Mouse (Mus musculus) C2C12 (cell line): ENCODE data around the gene Cfap161. TPM values are rescaled to one million over a fixed set of nuclear protein-coding genes. Genes with fewer than 3 reads are reported as not detected.

Source experiments
- H3K27me3 ChIP-seq: one replicate; pipeline ENCODE4 v1.6.1; 2011; ENCODE audit not compliant: control insufficient read depth, insufficient read depth, insufficient read length
- H3K36me3 ChIP-seq: one replicate; pipeline ENCODE4 v1.6.1; 2011; ENCODE audit not compliant: control insufficient read depth, insufficient read depth
- H3K4me3 ChIP-seq: one replicate; pipeline ENCODE4 v1.5.1; 2011; ENCODE audit warnings: mild to moderate bottlenecking, control low read depth; ENCODE audit not compliant: poor library complexity, insufficient read depth, severe bottlenecking
- H3K79me2 ChIP-seq: one replicate; pipeline ENCODE4 v1.6.1; 2011; ENCODE audit not compliant: control insufficient read depth, insufficient read depth
- H3K79me3 ChIP-seq: one replicate; pipeline ENCODE4 v1.6.1; 2011; ENCODE audit warnings: low read depth, control low read depth
- H3ac ChIP-seq: one replicate; pipeline ENCODE3; 2011; ENCODE audit warnings: low read depth; ENCODE audit not compliant: control insufficient read depth, insufficient read length
- CEBPB ChIP-seq: IDR thresholded peaks from one replicate; pipeline ENCODE4 v1.6.1; 2011; ENCODE audit warnings: low read depth, mild to moderate bottlenecking, control low read depth, moderate library complexity
- CTCF ChIP-seq: IDR thresholded peaks from one replicate; pipeline ENCODE4 v1.5.1; 2011; ENCODE audit not compliant: control insufficient read depth, insufficient read depth, insufficient read length
- FOSL1 ChIP-seq: IDR thresholded peaks from one replicate; pipeline ENCODE4 v1.8.0; 2011; ENCODE audit warnings: mild to moderate bottlenecking, low read length; ENCODE audit not compliant: poor library complexity, insufficient read depth, severe bottlenecking
- MAX ChIP-seq: IDR thresholded peaks from one replicate; pipeline ENCODE4 v1.6.1; 2011; ENCODE audit warnings: mild to moderate bottlenecking, control low read depth
- MYOD1 ChIP-seq: IDR thresholded peaks from one replicate; pipeline ENCODE4 v1.6.1; 2011; ENCODE audit warnings: low read depth; ENCODE audit not compliant: control insufficient read depth, insufficient read length
- MYOG ChIP-seq: IDR thresholded peaks from one replicate; pipeline ENCODE4 v1.6.1; 2011; ENCODE audit not compliant: control insufficient read depth, insufficient read length; ENCODE audit errors: extremely low read depth
- USF1 ChIP-seq: IDR thresholded peaks from one replicate; pipeline ENCODE4 v1.6.1; 2011; ENCODE audit warnings: low read depth, mild to moderate bottlenecking, control low read depth, moderate library complexity
- polyA plus RNA-seq: library from polyadenylated mRNA; unstranded; fragments of >200 nt; fragmentation: generic; extraction: Trizol; gene quantifications from one replicate; pipeline ENCODE4 v1.2.1, GENCODE M21; 2012; ENCODE audit warnings: missing spikeins

Gene Cfap161
- polyA plus RNA-seq, 1 experiment = not detected

DNA sequence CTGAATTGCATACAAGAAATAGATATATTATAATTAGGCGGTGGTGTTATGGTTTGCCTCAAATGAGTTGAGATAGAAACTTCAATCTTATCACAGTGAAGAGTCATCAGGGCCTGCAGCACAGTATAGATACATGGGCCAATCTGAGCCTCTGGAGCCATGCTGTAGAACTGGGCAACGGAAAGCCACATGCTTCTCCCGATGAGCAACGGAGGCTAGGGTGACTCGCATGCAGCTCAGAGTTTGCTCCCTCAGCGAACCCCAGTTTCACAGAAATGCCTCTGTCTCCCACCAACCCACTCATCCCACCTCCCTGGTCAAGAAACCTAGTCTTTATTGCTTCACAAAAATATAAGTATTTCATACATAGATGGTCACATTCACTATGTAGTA is 6.8 kb upstream of the Cfap161 start:
- TF ChIP-seq MAX = no peak
- TF ChIP-seq USF1 = no peak
- no peak for TF ChIP-seq FOSL1
- no peak for TF ChIP-seq MYOD1
- no peak for TF ChIP-seq MYOG
- TF ChIP-seq CTCF = no peak
- no peak for TF ChIP-seq CEBPB
- H3K79me2 ChIP-seq = no peaks in the 10 kb centered on the region

DNA sequence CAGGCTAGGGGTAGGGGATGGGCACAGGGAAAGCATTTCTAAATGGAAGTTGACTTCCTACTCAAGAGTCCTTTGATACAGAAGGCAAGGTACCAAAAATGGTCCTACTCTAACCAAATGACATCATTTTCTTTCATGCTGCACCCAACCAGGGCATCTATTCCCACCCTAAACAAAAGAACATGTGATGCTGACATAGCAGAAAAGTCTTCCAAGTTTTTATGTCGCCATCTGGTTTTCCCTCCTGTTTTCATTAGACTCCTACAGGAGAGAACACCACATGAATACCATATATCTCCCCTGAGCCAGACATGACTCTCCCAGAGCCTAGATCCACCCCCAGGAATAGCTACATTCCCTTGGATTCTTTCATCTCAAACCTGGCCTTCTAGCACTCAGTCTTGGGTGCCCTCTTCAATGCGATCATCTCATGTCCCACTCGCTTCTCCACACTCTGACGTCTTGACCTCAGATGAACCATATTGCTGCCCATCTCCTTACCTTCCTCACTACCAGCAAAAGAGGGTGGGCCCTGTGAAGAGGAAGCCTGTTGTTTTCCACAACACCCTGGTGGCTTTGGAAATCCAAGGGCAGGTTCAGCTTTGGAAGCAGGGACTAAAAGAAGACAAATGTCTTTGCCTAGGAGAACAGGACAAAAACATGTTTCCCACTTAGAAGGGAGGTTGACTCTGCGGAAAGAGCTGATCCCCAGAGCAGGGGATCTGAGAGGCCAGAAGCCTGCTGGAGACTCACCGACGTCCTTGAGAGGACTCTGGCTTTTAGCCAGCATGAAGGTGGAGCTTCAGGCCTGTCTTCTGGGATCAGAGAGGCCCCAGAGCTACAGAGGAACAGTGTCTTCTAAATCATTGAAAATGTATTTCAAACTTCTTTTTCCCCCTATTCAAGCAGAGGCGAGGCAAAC is 6.1 kb upstream of the Cfap161 start:
- Histone ChIP-seq H3K27me3 (no peaks in the 10 kb centered on the region), H3K36me3 (no peaks in the 10 kb centered on the region), H3ac (no peak overlapping the region), H3K79me2 (no peaks in the 10 kb centered on the region), H3K4me3 (no peak overlapping the region), H3K79me3 (no peaks in the 10 kb centered on the region)
- TF ChIP-seq CEBPB (no peak), USF1 (no peak), MYOG (no peak), CTCF (no peak), MYOD1 (no peak), FOSL1 (no peak), MAX (no peak)

More for the DNA sequence above, 6.8 kb upstream of the Cfap161 start:
- Histone ChIP-seq H3K27me3 (no peaks in the 10 kb centered on the region), H3ac (no peak overlapping the region), H3K36me3 (no peaks in the 10 kb centered on the region), H3K4me3 (no peak overlapping the region), H3K79me3 (no peaks in the 10 kb centered on the region)

DNA sequence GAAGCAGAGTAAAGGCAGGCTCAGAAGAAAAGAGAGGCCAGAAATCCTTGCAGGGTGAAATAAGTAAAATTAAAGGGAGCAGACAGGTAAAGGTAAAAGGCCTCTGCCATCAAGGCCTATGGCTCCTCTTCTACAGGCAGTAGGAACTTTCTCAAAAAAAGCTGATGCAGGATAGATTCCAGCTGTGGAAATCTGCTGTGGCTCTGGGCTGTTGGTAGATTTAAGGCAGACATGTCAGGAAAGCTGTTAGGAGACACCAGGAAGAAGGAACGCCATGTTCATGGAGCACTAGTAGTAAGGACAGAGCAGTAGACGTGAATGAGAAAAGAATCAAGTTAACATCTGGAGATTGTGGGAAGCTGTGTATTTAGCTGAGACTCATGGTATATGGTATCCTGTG is 5.4 kb upstream of the Cfap161 start:
- Histone ChIP-seq H3K36me3 (no peaks in the 10 kb centered on the region), H3ac (no peak overlapping the region), H3K27me3 (no peaks in the 10 kb centered on the region), H3K79me3 (no peaks in the 10 kb centered on the region), H3K79me2 (no peaks in the 10 kb centered on the region), H3K4me3 (no peak overlapping the region)
- no peak for TF ChIP-seq MYOG
- no peak for TF ChIP-seq MYOD1
- no peak for TF ChIP-seq CTCF
- no peak for TF ChIP-seq MAX
- TF ChIP-seq FOSL1 = no peak
- TF ChIP-seq CEBPB = no peak
- no peak for TF ChIP-seq USF1

DNA sequence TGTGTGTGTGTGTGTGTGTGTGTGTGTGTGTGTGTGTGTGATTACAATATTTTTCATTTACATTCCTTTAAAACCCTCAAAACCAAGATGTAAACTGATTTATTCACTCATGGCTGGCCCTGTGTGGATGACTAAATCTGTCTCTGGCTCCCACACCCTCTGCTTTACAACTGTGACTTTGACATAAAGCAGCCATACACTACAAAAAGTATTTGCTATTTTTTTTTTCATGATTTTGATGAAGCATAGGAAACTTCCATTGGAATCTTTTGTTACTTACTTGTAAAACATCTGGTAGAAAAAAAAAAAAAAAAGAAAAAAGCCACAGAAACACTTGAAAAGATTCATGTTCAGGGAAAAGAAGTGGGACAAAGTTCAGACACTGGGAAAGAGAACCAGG is 3.3 kb upstream of the Cfap161 start:
- H3K4me3 ChIP-seq = no peak overlapping the region
- H3K36me3 ChIP-seq = no peaks in the 10 kb centered on the region
- TF ChIP-seq CTCF = no peak
- no peak for TF ChIP-seq MAX
- no peak for TF ChIP-seq MYOD1
- H3K79me2 ChIP-seq = no peaks in the 10 kb centered on the region
- H3K27me3 ChIP-seq = no peaks in the 10 kb centered on the region
- H3ac ChIP-seq = no peak overlapping the region
- H3K79me3 ChIP-seq = no peaks in the 10 kb centered on the region

- Histone ChIP-seq H3K79me3 (no peaks in the 10 kb centered on the region), H3K4me3 (no peak overlapping the region), H3ac (no peak overlapping the region), H3K36me3 (no peaks in the 10 kb centered on the region), H3K79me2 (no peaks in the 10 kb centered on the region), H3K27me3 (no peaks in the 10 kb centered on the region)
- TF ChIP-seq USF1 = no peak
- no peak for TF ChIP-seq CEBPB
- TF ChIP-seq MYOD1 = no peak
- no peak for TF ChIP-seq MYOG
- TF ChIP-seq FOSL1 = no peak
- TF ChIP-seq MAX = no peak
- TF ChIP-seq CTCF = no peak
Measured at GRCm38 (mm10) chr7:83796177-83796576, 1.5 kb upstream of the Cfap161 start.
